Mouse (Mus musculus) midbrain, embryonic 15.5 days (tissue): ENCODE results near the gene Olfr1034. TPM values are rescaled to one million over a fixed set of nuclear protein-coding genes. Genes with fewer than 3 reads are reported as not detected.
"Not testable (repeated sequence)": the region's sequence is repeated elsewhere in the genome, so short reads cannot be mapped to it uniquely, and the experiment has no call there.

Experiments
- ATAC-seq: fragments of 200-750 bp; cut with Nextera tagmentation; replicated peaks from 2 replicates; pipeline ENCODE4 v1.8.0; 2017; ENCODE audit warnings: moderate TSS enrichment
- H3K27ac ChIP-seq: fragments of 300-500 bp; sonication (generic); 2 replicates; pipeline ENCODE4 v1.5.1; 2015; ENCODE audit warnings: mild to moderate bottlenecking, inconsistent platforms
- H3K27me3 ChIP-seq: fragments of 300-500 bp; sonication (generic); replicated peaks from 2 replicates; pipeline ENCODE4 v1.6.1; 2015; ENCODE audit warnings: inconsistent platforms
- H3K36me3 ChIP-seq: fragments of 300-500 bp; sonication (generic); replicated peaks from 2 replicates; pipeline ENCODE4 v1.6.1; 2015; ENCODE audit warnings: inconsistent platforms
- H3K4me1 ChIP-seq: fragments of 300-500 bp; sonication (generic); 2 replicates; pipeline ENCODE4 v1.6.1; 2015; ENCODE audit warnings: inconsistent platforms
- H3K4me2 ChIP-seq: fragments of 300-500 bp; sonication (generic); 2 replicates; pipeline ENCODE4 v1.6.1; 2015; ENCODE audit warnings: inconsistent platforms, mild to moderate bottlenecking, moderate library complexity
- H3K4me3 ChIP-seq: fragments of 300-500 bp; sonication (generic); 2 replicates; pipeline ENCODE4 v1.5.1; 2015; ENCODE audit warnings: mild to moderate bottlenecking, inconsistent platforms
- H3K9ac ChIP-seq: fragments of 300-500 bp; sonication (generic); 2 replicates; pipeline ENCODE4 v1.6.1; 2015; ENCODE audit warnings: mild to moderate bottlenecking, inconsistent platforms
- H3K9me3 ChIP-seq: fragments of 300-500 bp; sonication (generic); 2 replicates; pipeline ENCODE4 v1.6.1; 2016; ENCODE audit warnings: inconsistent platforms
- WGBS: fragments of 180-500 bp; shearing (Covaris S2); methylation state at CpG from one replicate; pipeline ENCODE4 v1.1.7; 2015; ENCODE audit warnings: mixed read lengths; 5-methylcytosine and 5-hydroxymethylcytosine counted together
- polyA plus RNA-seq: library from polyadenylated mRNA; unstranded; fragments of >200 nt; fragmentation: Nextera tagmentation; extraction: Ambion mirVana; gene quantifications from 2 replicates; pipeline ENCODE4 v1.2.1, GENCODE M21; 2015

Gene Olfr1034
- not detected in 2 replicates for polyA plus RNA-seq

DNA sequence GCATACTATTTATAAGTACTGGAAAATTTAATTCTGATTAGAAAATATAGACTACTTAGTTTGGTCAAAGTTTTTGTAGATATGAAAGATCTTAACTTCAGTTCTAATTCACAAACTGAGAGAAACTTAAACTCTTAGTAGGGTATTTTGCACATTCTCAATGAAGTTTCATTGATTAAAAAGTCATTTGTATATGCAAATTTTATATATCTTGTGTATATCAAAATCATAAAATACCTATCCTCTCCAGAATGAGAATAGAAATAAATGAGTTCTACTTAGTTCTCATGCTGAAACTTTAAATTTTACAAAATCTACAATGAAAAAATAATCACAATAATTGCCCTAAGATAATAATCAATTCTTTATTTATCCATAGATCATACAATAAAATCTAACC lies at the start of gene Olfr1034:
Olfr1034 (plus strand) TSS at position 301 of the 400 bp plus-strand sequence.
- Histone ChIP-seq H3K4me3 (no peak within 1 kb of the TSS), H3K27ac (no peak within 1 kb of the TSS), H3K4me1 (no peaks in the 10 kb centered on the region), H3K36me3 (no peaks in the 10 kb centered on the region), H3K9ac (no peak within 1 kb of the TSS), H3K27me3 (no peaks in the 10 kb centered on the region), H3K4me2 (no peak within 1 kb of the TSS), H3K9me3 (no peaks in the 10 kb centered on the region)
- ATAC-seq, result no peak

DNA sequence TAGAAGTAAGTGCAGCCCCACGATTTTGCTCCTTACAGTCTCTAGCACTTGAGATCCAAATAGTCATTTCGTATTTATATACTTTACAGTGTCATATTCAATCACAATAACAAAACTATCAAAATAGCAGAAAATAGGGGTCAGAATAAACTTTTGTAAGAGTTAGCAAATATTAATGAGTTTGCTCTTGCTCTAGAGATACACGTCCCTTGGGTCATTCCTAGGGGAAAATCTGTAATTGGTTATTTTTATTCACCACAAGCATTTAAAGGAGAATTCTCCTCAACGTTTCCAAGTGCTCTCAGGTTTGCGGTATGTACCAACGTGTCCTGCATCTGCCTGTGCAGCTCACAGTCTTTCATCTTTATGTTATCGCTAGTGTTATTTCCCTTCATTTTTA lies 40.4 kb upstream of the Olfr1034 start, which contains the start of gene Olfr1032:
Olfr1032 (plus strand) TSS at position 301 of the 400 bp plus-strand sequence.
- Histone ChIP-seq H3K4me1 (no peaks in the 10 kb centered on the region), H3K36me3 (no peaks in the 10 kb centered on the region), H3K27me3 (no peaks in the 10 kb centered on the region), H3K9ac (no peak within 1 kb of the TSS), H3K27ac (no peak within 1 kb of the TSS), H3K9me3 (no peaks in the 10 kb centered on the region), H3K4me2 (no peak within 1 kb of the TSS), H3K4me3 (no peak within 1 kb of the TSS)
- no peak for ATAC-seq
- 86% methylated on average over 7 of the region's 7 CpGs for WGBS

DNA sequence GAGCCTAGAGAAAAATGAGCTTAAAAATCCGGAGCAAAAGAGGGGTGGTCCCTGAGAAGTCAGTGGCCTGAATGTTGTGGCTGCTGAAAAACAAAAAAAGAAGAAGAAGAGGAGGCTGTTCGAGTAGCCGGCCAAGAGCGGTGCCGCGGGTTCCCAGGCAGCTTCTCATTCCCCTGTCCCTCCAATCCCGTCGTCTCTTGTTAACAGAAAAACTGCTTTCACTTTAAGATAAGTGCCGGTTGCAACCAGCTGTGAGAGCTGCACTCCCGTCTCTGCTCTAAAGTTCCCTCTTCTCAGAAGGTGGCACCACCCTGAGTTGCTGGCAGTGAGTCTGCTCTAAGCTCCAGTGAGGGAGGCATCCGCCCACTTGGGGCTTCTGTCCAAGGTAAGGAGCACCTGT lies 25.3 kb upstream of the Olfr1034 start, which contains the start of gene Olfr1033:
Olfr1033 (plus strand) TSS at position 228 of the 400 bp plus-strand sequence.
- not testable (repeated sequence) for H3K27ac ChIP-seq, H3K4me1 ChIP-seq, ATAC-seq, H3K36me3 ChIP-seq, H3K9me3 ChIP-seq, H3K27me3 ChIP-seq
- Histone ChIP-seq H3K9ac (0 out of 2 replicates have a peak within 1 kb of the TSS, but pooled peaks have one; percentile 14), H3K4me3 (peak within 1 kb of the TSS; percentile 36), H3K4me2 (peak within 1 kb of the TSS; percentile 47)
- 8% methylated on average over 11 of the region's 11 CpGs for WGBS

DNA sequence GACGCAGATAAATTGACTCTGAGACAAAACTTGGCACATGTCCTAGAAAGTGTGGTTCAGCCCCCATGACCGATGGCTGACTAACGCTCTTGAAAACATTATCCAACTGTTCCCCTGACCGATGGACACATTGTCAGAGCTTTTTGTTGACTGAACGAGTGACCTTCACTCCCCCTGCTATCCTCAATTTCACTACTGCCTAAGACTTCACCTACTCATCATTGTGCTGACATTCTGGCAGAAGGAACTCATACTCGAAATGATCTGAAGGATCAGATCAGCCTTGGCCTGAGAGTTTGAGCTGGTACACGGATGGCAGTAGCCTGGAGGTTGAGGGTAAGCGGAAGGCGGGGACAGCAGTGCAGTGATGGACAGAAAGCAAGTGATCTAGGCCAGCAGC lies 24.1 kb upstream of the Olfr1034 start:
- not testable (repeated sequence) for H3K27ac ChIP-seq, ATAC-seq, H3K36me3 ChIP-seq, H3K4me3 ChIP-seq, H3K27me3 ChIP-seq, H3K9ac ChIP-seq, H3K4me1 ChIP-seq, H3K4me2 ChIP-seq, H3K9me3 ChIP-seq
- 78% methylated on average over 5 of the region's 9 CpGs for WGBS

DNA sequence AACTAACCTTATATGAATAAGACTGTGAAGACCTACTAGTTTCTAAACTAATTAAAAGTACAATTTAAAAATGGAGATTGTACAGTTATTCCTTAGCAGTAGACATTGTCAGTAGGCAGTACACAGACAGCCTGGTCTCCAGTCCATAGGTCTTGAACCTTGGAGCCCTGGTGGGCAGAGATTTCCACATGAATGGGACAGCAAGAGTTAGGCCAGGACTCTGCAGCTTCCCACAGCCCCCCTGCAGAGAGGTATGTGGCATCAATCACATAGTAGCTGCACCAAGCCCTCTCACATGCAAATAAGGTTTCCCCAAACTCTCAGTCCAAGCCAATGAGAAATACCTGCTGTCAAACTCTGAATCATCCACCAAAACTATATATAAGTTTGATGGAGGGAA lies 5.1 kb downstream of the Olfr1034 start:
- H3K4me3 ChIP-seq, H3K27me3 ChIP-seq, H3K27ac ChIP-seq, H3K36me3 ChIP-seq, H3K9ac ChIP-seq, ATAC-seq, H3K4me2 ChIP-seq, H3K4me1 ChIP-seq, H3K9me3 ChIP-seq: not testable (repeated sequence)

DNA sequence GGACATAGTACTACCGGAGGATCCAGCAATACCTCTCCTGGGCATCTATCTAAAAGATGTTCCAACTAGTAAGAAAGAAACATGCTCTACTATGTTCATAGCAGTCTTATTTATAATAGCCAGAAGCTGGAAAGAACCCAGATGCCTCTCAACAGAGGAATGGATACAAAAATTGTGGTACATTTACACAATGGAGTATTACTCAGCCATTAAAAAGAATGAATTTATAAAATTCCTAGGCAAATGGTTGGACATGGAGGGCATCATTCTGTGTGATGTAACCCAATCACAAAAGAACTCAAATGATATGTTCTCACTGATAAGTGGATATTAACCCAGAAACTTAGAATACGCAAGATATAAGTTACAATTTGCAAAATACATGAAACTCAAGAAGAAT lies 18.1 kb downstream of the Olfr1034 start:
- WGBS, result 92% methylated on average over 2 of the region's 2 CpGs
- H3K4me3 ChIP-seq, H3K9me3 ChIP-seq, H3K27me3 ChIP-seq, H3K4me1 ChIP-seq, H3K4me2 ChIP-seq, H3K27ac ChIP-seq, H3K36me3 ChIP-seq, H3K9ac ChIP-seq, ATAC-seq: not testable (repeated sequence)

DNA sequence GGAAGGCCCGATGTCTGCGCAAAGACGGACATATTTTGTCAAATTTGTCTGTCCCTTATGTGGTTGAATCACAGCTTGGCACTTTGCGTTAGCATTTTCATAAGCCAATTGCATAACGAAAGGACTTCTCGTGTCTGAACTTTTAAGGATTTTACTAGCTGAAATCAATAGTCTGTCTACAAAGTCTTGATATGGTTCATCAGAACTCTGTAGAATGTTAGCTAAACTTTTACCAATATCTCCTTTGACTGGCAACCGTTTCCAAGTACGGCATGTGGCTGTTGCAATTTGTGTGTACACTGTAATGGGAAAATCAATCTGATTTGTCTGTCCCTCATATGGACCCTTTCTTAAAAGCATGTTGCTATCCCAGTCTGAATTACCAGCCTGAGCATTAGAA lies 24.5 kb downstream of the Olfr1034 start:
- no peak overlapping the region for H3K27ac ChIP-seq
- H3K4me2 ChIP-seq, result no peak overlapping the region
- H3K9ac ChIP-seq, result no peak overlapping the region
- 96% methylated on average over 8 of the region's 8 CpGs for WGBS
- H3K4me3 ChIP-seq, result no peak overlapping the region
- no peaks in the 10 kb centered on the region for H3K9me3 ChIP-seq
- H3K36me3 ChIP-seq, result no peaks in the 10 kb centered on the region
- no peaks in the 10 kb centered on the region for H3K4me1 ChIP-seq
- ATAC-seq, result no peak
- no peaks in the 10 kb centered on the region for H3K27me3 ChIP-seq

DNA sequence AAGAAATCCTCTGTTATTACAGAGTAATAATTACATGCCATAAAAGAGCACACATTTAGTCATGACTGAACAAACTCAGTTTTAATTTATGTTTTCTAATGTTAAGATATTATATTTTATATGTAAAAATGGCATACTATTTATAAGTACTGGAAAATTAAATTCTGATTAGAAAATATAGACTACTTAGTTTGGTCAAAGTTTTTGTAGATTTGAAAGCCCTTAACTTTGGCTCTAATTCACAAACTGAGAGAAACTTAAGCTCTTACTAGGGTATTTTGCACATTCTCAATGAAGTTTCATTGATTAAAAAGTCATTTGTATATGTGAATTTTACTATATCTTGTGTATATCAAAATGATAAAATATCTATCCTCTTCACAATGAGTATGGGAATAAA lies 28.0 kb downstream of the Olfr1034 start, which contains the start of gene Olfr1036:
Olfr1036 (plus strand) TSS at position 301 of the 400 bp plus-strand sequence.
- not testable (repeated sequence) for H3K4me1 ChIP-seq, H3K9ac ChIP-seq, H3K4me3 ChIP-seq, H3K9me3 ChIP-seq, H3K27ac ChIP-seq, H3K27me3 ChIP-seq, ATAC-seq, H3K36me3 ChIP-seq, H3K4me2 ChIP-seq

DNA sequence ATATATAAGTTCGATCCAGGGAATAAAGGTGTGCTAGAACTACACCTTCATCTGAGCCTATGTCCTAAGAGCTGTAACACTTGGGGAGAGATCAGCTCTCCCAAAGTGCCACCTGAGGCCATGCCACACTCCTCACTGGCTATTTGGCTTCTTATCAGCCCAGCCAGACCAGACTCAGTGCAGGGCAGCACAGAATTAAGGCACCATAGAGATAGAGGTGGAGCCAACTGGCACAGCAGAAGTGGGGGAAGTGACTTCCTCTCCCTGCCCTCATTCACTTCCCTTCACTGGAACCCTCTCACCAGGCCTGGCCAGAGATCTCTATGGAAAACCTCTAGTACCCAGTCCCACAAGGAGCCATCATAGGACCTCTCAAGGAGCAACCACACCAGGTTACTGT lies 34.8 kb downstream of the Olfr1034 start:
- 97% methylated on average over 1 of the region's 1 CpGs for WGBS

DNA sequence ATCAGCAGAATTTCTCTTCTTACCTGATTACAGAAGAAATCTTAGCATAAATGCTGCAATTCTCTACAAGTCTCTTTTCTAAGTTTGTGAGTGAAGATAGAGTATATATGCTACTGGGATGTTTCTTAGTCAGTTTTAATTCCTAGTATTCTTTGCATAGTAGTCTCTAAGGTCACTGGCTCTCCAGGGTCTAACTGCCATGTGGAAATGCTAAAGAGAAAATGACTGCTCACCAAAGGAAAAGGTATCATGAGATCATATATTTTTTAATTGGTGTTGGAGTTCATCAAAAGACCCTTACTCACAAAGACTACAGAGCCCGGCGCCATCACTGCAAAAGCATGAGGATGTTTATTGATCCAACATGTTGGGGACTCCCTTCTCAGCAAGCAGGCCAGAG lies 41.6 kb downstream of the Olfr1034 start, which contains the start of gene Olfr1037:
Olfr1037 (minus strand) TSS at position 101 of the 400 bp plus-strand sequence.
- Histone ChIP-seq H3K4me2 (no peak within 1 kb of the TSS), H3K27me3 (no peaks in the 10 kb centered on the region), H3K4me3 (no peak within 1 kb of the TSS), H3K9me3 (no peaks in the 10 kb centered on the region), H3K9ac (no peak within 1 kb of the TSS), H3K4me1 (no peaks in the 10 kb centered on the region), H3K36me3 (no peaks in the 10 kb centered on the region), H3K27ac (no peak within 1 kb of the TSS)
- 90% methylated on average over 2 of the region's 2 CpGs for WGBS
- no peak for ATAC-seq

More for the DNA sequence above, 34.8 kb downstream of the Olfr1034 start:
- H3K36me3 ChIP-seq, H3K9me3 ChIP-seq, H3K27me3 ChIP-seq, H3K4me3 ChIP-seq, H3K27ac ChIP-seq, H3K9ac ChIP-seq, ATAC-seq, H3K4me1 ChIP-seq, H3K4me2 ChIP-seq: not testable (repeated sequence)

Other genes with a start within 250 kb of the Olfr1034 start
- not detected in 2 replicates for gene Olfr1016, start 243.3 kb upstream of the Olfr1034 start, polyA plus RNA-seq
- not detected in 2 replicates for gene Olfr1018, start 227.4 kb upstream of the Olfr1034 start, polyA plus RNA-seq
- not detected in 2 replicates for gene Olfr1019, start 200.4 kb upstream of the Olfr1034 start, polyA plus RNA-seq
- not detected in 2 replicates for gene Olfr1020, start 198.8 kb upstream of the Olfr1034 start, polyA plus RNA-seq
- gene Olfr1022, start 177.3 kb upstream of the Olfr1034 start, polyA plus RNA-seq, result not detected in 2 replicates
- gene Olfr1023, start 160.2 kb upstream of the Olfr1034 start, polyA plus RNA-seq, result not detected in 2 replicates
- gene Olfr1024, start 140.8 kb upstream of the Olfr1034 start, polyA plus RNA-seq, result not detected in 2 replicates
- not detected in 2 replicates for gene Olfr1025-ps1, start 130.7 kb upstream of the Olfr1034 start, polyA plus RNA-seq
- gene Olfr1026, start 124.3 kb upstream of the Olfr1034 start, polyA plus RNA-seq, result not detected in 2 replicates
- not detected in 2 replicates for gene Olfr1028, start 95.4 kb upstream of the Olfr1034 start, polyA plus RNA-seq
- gene Olfr1029, start 72.0 kb upstream of the Olfr1034 start, polyA plus RNA-seq, result not detected in 2 replicates
- not detected in 2 replicates for gene Olfr1030, start 66.6 kb upstream of the Olfr1034 start, polyA plus RNA-seq
- not detected in 2 replicates for gene Olfr1031, start 55.6 kb upstream of the Olfr1034 start, polyA plus RNA-seq
- gene Olfr1032, start 40.3 kb upstream of the Olfr1034 start, polyA plus RNA-seq, result not detected in 2 replicates
- not detected in 2 replicates for gene Olfr1033, start 25.2 kb upstream of the Olfr1034 start, polyA plus RNA-seq
- not detected in 2 replicates for gene Olfr1036, start 28.1 kb downstream of the Olfr1034 start, polyA plus RNA-seq
- gene Olfr1037, start 41.5 kb downstream of the Olfr1034 start, polyA plus RNA-seq, result not detected in 2 replicates
- gene Olfr1039, start 90.1 kb downstream of the Olfr1034 start, polyA plus RNA-seq, result not detected in 2 replicates
- not detected in 2 replicates for gene Olfr1040, start 100.9 kb downstream of the Olfr1034 start, polyA plus RNA-seq
- gene Olfr1042, start 116.0 kb downstream of the Olfr1034 start, polyA plus RNA-seq, result not detected in 2 replicates
- not detected in 2 replicates for gene Olfr1043, start 121.7 kb downstream of the Olfr1034 start, polyA plus RNA-seq
- not detected in 2 replicates for gene Olfr1044, start 132.0 kb downstream of the Olfr1034 start, polyA plus RNA-seq
- not detected in 2 replicates for gene Olfr52, start 139.8 kb downstream of the Olfr1034 start, polyA plus RNA-seq
- gene Olfr1045, start 157.1 kb downstream of the Olfr1034 start, polyA plus RNA-seq, result not detected in 2 replicates
- gene Olfr1046, start 173.5 kb downstream of the Olfr1034 start, polyA plus RNA-seq, result not detected in 2 replicates
- not detected in 2 replicates for gene Olfr1047, start 185.5 kb downstream of the Olfr1034 start, polyA plus RNA-seq
- gene Olfr1048, start 194.4 kb downstream of the Olfr1034 start, polyA plus RNA-seq, result not detected in 2 replicates
- not detected in 2 replicates for gene Olfr1049, start 212.5 kb downstream of the Olfr1034 start, polyA plus RNA-seq
- not detected in 2 replicates for gene Olfr1051, start 233.2 kb downstream of the Olfr1034 start, polyA plus RNA-seq
- gene Olfr1052, start 246.6 kb downstream of the Olfr1034 start, polyA plus RNA-seq, result not detected in 2 replicates